Mouse (Mus musculus): Measurements from ENCODE around the gene Faah.
A peak's percentile ranks its signal among the peaks of the same experiment; 100 is the strongest.

Gene Faah

DNA sequence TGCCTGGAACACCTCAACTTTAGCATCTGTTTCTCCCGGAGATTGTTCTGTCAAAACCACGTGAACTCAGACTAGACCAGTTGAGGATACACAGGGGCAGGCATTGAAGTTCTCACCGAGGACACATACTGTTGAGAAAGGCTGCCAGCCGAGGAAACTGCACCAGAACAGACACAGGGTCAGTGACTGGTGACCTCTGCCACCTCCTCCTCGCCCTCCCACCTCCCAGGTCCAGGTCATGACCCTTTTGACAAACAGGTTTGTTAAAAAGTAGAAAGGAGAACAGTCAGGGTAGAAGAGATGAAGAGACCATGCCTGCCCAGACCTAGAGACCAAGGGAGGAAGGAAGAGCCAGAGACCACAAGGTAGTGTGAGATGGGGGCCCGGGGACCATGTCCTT is 17.1 kb downstream of the Faah start:
- no peak for DNase-seq (ENCODE audit: low spot score in 2 of 2)

DNA sequence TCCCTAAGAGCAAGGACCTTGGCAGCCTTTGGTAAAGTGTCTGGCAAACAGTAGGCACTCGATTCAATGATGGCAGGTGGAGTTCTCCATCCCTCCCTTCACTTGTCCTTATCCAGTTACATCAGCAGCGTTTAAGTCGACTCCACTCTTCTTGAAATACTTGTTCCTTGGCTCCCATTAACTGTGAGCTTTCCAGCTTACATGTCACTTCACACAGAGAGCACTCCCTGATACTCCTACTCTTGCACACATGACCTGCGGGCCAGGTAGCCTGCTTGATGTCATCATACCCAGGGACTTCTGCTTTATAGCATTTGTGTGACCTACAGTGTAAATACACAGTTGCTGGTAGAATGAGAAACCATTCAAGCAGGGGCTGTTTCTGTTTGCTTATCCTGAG is 21.0 kb downstream of the Faah start:
- no peak for DNase-seq (ENCODE audit: low spot score in 2 of 2)

DNA sequence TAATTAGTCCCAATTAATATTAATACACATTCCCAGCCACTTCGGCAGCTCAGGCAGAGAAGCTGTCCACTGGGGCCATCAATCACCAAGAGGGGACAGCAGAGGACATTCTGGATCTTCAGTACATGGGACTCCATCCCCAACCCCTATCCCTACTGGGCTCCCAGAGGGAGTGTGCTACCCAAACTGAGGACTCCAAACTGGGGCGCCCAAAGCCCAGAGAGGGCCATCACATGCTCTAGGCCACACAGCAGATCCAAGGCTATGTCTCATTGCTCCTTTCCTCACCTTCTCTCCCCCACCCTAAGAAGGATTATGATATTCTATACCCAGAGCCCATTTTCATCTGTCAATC is 22.4 kb downstream of the Faah start:
- no peak for DNase-seq (ENCODE audit: low spot score in 2 of 2)

DNA sequence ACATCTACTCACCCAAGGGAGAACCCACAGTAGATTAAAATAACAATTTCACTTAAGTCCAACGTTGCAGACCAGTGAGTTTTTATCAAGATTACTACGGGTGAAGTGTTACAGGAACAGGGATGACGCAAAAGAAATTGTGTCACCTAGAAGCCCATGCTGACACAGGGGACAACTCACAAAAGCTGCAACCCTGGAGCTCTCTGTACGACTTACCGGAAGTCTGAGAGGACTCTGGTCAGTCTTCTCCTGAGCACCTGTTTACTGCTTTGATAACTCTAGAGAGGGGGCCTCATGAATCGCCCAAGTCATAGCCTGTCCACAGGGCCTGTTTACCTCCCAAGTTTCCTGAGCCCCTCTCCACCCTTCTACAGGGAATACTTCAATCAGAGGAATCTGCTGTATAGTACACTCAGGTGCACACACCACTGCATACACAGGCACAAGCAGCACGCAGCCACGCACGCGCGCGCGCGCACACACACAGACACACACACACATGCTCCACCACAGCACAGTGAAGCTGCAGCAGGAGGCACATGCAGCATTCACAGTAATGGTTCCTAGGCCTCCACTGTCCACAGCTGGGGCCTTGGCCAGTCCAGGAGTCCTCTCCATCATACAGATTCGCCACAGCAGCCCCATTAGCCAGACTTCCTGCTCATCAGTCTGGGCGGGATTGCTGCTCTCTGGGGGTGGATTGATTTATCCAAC is 22.9 kb downstream of the Faah start:
- DNase-seq (ENCODE audit: low spot score in 2 of 2), result no peak

- no peak for DNase-seq (ENCODE audit: low spot score in 2 of 2)
Measured at GRCm38 (mm10) chr4:115989382-115989781, 28.3 kb downstream of the Faah start.

DNA sequence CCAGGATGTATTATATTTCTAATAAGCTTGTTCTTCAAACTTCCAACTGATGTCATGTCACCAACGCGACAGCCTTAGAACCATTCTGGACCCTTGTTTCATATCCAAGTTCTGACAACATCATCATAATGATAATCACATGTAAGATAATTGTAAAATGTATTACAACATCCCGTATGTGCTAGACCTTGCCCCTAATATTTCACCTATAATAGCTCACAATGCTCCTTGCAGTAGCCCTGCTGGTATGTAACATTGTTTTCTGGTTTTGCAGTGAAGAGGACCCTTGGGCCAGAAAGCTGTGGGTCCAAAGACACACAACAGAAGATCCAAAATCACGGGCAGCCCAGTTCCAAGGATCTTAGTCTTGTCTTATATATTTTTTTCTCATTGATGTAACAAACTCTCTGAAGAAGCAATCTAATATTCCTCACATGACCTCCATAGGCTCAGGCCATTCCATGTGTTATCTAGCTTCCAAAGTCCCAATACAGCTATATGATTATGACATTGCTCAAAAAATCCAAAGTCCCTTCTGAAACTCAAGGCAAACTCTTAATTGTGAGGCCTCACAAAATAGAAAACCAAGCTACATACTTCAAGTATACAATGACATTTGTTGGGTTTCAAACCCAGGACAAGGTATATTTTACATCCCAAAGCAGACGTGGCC is 29.7 kb downstream of the Faah start:
- DNase-seq (ENCODE audit: low spot score in 2 of 2), result no peak

DNA sequence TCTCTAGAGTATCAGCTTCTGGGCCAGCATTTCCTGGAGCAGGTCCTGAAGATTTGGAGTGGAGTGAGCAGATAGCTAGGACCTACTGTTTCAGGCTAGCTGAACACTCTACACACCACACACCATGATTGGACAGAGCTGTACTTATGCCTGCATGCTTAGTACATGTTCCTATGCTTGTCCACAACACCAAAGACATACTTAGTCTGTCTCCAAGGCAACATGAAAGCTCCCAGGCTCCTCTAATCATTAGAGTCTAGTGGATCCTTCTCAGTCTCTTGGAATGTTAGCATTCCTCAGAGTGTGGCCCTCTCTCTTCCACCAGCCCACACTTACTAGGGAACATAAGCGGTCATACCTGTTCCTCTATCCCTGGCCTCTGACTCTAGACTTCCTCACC is 30.3 kb downstream of the Faah start:
- DNase-seq (ENCODE audit: low spot score in 2 of 2), result no peak

DNA sequence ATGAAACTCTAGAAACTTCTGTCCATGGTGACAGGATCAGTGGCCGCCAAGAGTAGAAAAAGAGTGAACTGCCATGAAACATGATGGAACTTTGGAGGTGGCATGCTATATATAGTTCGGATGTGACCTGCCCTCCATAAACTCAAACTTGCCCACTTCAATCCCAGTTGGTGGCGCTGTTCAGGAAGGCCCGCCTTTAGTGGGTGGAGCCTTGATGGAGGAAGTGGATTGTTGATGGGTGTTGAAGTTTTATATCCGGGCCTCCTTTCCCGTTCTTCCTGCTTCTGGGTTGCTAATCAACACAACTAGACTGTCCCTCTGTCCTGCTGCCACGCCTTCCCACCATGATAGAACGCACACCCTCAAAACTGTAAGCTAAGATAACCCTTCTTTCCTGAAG is 32.8 kb downstream of the Faah start:
- DNase-seq (ENCODE audit: low spot score in 2 of 2), result no peak

DNA sequence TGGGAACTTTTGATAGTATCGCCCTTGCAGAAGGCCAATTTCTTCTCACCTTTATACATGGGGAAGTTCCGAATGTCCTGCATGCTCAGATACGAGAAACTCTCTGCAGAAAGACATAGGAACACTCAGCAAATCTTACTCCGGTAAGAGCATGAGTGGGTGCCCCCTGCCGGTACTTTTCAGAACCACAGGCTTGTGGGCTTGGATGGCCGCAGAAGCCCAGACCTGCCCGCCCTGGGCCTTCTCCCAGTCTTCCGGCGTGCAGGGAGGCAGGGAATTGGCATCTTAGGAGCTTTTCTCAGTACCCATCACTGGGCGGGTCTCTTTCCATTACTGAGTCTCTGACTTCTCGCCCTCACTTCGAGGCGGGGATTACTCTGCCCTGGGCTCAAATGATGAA is 33.6 kb downstream of the Faah start:
- DNase-seq (ENCODE audit: low spot score in 2 of 2), result peak; percentile 42 to 75

- peak in 1 of 2 experiments; percentile 66 for DNase-seq (ENCODE audit: low spot score in 2 of 2)
Measured at GRCm38 (mm10) chr4:115980676-115981075, 37.0 kb downstream of the Faah start.

DNA sequence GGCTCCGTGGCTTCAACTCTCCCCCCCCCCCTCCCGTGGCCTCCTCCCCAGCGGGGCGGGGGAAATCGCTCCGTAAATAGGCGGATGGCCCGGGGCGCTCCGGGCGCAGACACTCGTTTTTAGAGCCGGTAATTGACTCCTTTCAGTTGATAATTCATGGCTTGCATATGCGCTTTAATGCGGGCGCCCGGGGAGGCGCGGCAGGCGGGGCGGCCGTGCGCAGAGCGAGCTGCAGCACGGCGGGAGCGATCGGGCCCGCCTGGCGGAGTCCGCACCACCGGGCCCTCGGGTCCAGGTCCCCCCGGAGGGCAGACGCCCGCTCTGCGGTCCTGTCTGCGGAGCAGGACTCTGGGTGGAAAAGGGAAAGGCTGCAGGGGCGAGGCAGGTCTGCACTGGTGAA is 38.3 kb downstream of the Faah start:
- DNase-seq (ENCODE audit: low spot score in 2 of 2), result no peak

DNA sequence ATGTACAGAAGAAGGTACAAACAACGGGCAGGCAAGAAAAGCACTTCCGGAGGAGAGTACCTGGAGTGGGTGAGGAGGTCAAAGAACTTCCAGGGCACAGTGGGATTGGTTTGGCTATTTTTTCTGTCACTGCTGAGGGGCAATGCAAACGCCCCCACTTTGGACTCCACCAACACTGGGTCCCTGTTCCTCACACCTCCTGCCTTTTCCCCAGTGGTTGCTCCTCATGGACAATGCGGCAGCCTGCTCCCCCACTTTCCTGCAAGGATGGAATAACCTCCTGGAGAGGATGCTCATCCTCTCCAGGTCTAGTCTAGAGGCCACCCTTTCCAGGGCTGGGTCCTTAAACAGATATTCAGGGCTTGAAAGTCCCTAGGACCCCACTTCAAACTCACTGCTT is 38.8 kb downstream of the Faah start:
- DNase-seq (ENCODE audit: low spot score in 2 of 2), result no peak

- DNase-seq (ENCODE audit: low spot score in 2 of 2), result no peak
Measured at GRCm38 (mm10) chr4:115972543-115972942, 45.2 kb downstream of the Faah start.

DNA sequence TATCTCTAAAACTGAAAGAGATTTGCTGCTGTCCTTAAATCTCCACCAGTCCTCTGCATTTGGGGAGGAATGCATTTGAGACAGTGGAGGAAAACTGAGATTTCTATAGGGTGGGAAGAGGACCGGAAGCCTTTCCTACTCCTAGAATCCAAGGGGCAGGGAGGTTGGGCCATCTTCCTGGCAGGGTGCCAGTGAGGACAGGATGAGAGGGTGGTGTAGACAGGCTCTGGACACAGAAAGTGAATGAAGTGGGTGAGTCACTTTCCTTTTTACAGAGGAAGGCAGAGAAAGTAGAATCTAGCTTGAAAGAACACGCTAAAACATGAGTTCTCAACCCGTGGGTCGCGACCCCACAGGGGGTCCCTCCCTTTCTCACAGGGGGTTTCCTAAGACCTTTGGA is 53.3 kb downstream of the Faah start:
- no peak for DNase-seq (ENCODE audit: low spot score in 2 of 2)

- DNase-seq (ENCODE audit: low spot score in 2 of 2), result no peak
Measured at GRCm38 (mm10) chr4:115963751-115964150, 54.0 kb downstream of the Faah start.

DNA sequence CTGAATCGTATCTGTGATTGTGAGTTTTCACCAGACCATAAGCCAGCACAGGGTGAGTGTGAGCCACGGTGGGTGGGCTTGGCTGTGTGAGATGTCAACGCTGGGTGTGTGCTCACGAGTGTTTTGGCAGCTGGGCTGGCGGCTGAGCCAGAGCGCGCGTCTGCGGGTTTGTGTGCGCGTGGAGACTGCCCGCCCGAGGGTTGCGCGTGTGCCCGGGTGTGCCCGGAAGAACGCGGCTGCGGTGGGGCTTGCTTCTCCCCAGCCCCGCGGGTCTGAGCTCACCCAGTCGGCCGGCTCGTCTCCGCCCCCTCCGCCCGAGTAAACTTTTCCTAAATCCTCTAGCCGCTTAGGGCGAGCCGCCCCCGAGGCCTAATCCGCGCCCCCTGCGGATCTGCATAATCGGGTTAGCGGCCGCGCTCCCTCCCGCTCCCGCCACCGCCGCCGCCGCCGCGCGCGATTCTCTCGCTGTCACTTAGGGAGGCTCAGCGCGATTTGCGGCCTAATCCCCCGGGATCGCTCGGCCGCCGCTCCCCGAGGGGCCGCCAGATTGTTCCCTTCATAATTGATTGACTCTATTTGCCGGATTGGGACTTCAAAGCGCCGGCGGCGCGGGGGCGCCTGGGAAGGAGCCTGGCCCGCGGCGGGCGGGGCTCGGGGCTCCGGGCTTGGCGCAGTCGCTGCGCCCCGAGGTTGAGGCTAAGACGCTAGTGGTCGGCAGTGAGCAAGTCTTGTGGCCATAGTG is 54.9 kb downstream of the Faah start:
- DNase-seq (ENCODE audit: low spot score in 2 of 2), result peak in 1 of 2 experiments; percentile 37

DNA sequence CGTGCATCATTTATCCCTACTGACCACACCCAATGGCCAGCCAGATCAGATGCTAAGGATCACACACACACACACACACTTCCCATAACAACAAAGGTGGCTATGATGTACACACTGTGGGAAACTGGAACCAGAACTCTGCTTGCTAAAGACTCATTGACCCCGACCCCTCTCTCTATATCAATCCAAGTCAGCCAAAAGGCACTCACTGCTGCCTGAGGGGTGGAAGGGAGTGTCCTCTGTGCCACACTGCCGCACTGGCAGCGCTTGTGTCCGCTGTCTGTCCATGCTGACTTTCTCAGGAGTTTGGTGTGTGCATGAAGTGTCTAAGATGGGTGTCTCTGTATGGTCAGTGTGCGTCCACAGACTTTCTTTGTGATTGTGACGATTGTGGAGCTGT is 55.7 kb downstream of the Faah start:
- no peak for DNase-seq (ENCODE audit: low spot score in 2 of 2)

GRCm38 (mm10) chr4:115959546-115959945 is 58.2 kb downstream of the Faah start:
- DNase-seq (ENCODE audit: low spot score in 2 of 2), result no peak

GRCm38 (mm10) chr4:115955494-115955775 is 62.3 kb downstream of the Faah start:
- DNase-seq (ENCODE audit: low spot score in 2 of 2), result no peak

DNA sequence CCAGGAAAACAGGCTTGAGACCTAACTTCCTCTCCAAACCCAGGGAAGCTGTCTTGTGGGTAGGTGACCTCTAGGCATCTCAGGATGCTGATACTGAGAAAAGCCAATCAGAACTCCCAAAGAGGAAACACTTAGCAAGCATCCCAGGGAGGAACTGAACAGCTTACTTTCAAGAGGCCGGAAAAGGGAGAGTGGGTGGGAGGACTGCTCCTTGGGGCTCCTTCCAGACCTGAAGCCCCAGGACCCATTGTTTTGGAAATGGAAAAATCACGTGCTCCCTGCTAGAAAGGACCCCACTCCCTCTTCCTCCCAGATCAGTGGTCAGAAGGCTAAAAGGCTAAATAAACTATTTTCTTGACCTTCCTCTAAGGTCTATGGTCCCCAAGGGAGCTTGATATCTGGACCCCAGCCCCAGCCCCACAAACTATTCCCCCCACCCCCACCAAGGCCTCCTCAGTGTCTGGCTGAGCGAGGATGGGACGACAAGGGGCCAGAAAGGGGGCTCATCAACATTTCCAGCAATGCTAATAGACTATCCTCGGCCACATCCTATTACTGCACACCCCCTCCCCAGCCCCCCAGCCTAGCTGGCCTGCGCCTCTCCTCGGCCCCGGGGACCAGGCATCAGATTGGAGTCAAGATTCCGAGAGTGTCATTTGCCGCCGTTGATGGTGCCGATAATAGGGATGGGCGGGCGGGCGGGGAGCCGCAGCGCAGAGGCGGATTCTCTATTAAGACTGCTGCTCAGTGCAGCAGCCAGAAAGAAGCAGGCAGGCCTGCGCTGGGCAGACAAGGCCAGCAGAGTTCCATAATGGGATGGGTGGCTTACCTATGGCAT is 62.9 kb downstream of the Faah start:
- DNase-seq (ENCODE audit: low spot score in 2 of 2), result no peak

DNA sequence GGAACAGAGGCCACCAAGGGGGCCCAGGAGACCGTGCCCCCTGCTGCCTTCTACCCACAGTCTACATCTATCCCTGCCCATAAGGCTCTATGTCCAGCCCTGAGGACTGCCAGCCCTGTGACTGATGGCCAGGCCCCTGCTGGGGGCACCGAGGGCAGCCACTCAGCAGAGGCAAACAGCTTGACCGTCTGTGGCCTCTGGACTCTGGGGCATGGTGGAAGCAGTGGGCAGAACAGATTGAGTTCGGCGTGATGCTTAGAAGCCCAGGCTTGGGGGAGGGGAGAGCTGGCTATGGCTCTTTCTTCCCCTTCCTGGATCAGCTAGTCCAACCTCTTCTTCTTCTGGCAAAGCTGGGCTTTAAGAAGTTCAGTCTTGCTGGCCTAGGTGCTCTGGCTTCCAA is 64.2 kb downstream of the Faah start:
- no peak for DNase-seq (ENCODE audit: low spot score in 2 of 2)

GRCm38 (mm10) chr4:115952758-115953157 is 65.0 kb downstream of the Faah start:
- DNase-seq (ENCODE audit: low spot score in 2 of 2), result peak in 1 of 2 experiments; percentile 44
